Mouse (Mus musculus) B cell, adult 67 days (primary cell): ENCODE measurements around the gene Tas2r136. TPM values are rescaled to one million over a fixed set of nuclear protein-coding genes. Genes with fewer than 3 reads are reported as not detected.

Experiments
- total RNA-seq, 2 experiments: library from RNA; stranded (reverse); gene quantifications; 4 replicates each; pipeline ENCODE4 v1.2.4; 2023

The Tas2r136 gene
- not detected for total RNA-seq

DNA sequence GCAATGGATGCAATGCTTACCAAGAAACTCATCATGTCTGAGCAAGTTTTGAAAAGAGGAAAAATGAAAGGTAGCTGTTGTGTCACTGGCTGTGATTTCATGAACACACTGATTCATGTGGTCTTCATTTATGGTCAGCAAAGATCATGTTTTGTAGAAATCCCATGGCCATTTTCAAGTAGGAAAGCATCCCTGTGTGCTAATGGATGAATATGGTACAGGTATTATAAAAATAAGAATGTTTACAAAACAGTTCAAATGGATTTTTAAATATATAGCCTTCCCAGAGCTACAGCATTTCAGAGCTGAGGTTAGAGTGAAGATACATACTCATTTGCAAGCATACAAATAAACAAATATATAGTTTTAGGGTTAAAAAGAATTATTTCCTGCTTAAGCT is at the start of gene Tas2r136:
Gene Tas2r136 (minus strand): TSS at position 101 of the 400 bp plus-strand sequence.

DNA sequence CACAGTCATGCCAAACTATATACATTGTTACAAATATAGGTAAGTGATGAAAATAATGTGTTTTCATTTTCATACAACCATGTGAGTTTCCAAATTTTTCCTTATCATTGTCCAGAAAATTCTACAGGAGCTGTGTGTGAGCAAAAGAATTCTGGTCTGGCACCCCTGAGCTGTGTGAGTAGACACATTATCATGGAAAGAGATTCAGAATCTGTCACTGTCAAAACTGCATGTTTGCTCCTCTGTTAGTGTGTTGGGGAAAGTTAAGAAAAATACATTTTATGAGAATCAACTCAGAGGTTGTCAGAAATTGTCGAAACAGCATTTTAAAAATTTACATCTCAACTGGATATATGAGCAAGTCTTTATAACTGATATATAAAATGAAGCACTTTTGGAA is 24.6 kb upstream of the Tas2r136 start, which contains the start of gene Tas2r117:
Gene Tas2r117 (plus strand): TSS at position 301 of the 400 bp plus-strand sequence.

DNA sequence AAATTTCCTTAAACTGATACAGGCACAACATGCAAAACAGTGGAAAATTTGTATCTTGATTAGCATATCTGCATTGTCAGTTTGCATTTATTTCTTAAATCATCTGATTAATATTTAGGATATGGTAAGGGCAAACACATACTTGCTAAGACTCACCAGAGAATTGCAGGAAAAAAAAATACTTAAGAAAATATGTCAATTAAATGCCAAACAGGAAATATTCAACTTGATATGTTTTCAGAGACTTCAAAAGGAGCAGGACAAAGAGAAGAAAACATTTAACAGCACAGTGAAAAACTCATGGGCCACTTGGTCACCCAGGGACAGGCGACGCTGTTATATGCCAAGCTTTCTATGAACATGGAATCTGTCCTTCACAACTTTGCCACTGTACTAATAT is 16.1 kb downstream of the Tas2r136 start, which contains the start of gene Tas2r102:
Gene Tas2r102 (plus strand): TSS at position 301 of the 400 bp plus-strand sequence.

DNA sequence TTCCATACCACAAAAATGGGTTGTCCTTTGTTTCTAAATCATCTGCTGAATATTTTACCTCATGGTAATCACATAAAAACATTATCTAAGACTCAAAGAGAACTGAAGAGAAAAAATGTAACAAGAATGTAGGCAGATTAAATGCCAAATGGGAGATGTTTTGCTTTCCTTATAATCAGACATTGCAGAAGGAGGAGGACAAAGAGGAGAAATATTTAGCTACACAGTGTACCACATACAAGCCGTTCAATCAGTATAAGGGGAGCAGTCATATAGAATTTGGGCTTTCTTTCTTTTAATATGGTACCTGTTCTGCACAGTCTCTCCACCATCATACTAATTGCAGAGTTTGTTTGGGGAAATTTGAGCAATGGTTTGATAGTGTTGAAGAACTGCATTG is 23.5 kb downstream of the Tas2r136 start, which contains the start of gene Tas2r124:
Gene Tas2r124 (plus strand): TSS at position 301 of the 400 bp plus-strand sequence.

DNA sequence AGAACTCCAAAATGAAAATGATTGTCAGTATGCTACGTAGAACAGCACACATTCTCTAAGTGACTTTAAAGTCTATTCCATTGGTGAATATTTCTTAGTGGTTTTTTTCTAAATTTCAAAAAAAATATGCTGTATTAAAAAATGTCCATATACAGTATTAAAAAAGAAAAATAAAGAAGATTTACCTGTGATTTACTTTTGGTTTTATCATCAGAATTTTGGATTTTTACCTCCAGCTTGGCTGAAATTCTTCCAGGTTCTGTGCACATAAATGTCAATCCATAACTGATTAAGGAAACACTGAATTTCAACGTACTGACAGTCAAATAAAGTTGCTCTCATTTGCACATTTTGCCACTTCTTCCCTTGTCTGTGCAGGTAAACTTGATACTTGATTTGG is 40.0 kb downstream of the Tas2r136 start, which contains the start of gene Tas2r115:
Gene Tas2r115 (minus strand): TSS at position 101 of the 400 bp plus-strand sequence.

Other genes starting within 250 kb of the Tas2r136 start
- not detected for gene Prh1, start 208.4 kb downstream of the Tas2r136 start, total RNA-seq
- not detected for gene Prp2, start 182.2 kb downstream of the Tas2r136 start, total RNA-seq
- not detected for gene A630073D07Rik, start 126.6 kb downstream of the Tas2r136 start, total RNA-seq
- not detected for gene Tas2r120, start 121.2 kb downstream of the Tas2r136 start, total RNA-seq
- gene Tas2r121, start 77.2 kb downstream of the Tas2r136 start, total RNA-seq = not detected
- gene Tas2r122, start 66.2 kb downstream of the Tas2r136 start, total RNA-seq = not detected
- not detected for gene Tas2r115, start 40.1 kb downstream of the Tas2r136 start, total RNA-seq
- gene Tas2r124, start 23.4 kb downstream of the Tas2r136 start, total RNA-seq = not detected
- not detected for gene Tas2r102, start 16.0 kb downstream of the Tas2r136 start, total RNA-seq
- not detected for gene Tas2r117, start 24.7 kb upstream of the Tas2r136 start, total RNA-seq
- not detected for gene Tas2r123, start 69.0 kb upstream of the Tas2r136 start, total RNA-seq
- not detected for gene Tas2r116, start 77.3 kb upstream of the Tas2r136 start, total RNA-seq
- gene Tas2r110, start 89.8 kb upstream of the Tas2r136 start, total RNA-seq = not detected
- gene Tas2r113, start 114.8 kb upstream of the Tas2r136 start, total RNA-seq = not detected
- not detected for gene Tas2r125, start 131.5 kb upstream of the Tas2r136 start, total RNA-seq
- gene Tas2r129, start 172.9 kb upstream of the Tas2r136 start, total RNA-seq = not detected
- gene Tas2r131, start 179.8 kb upstream of the Tas2r136 start, total RNA-seq = not detected
- not detected for gene Tas2r109, start 202.8 kb upstream of the Tas2r136 start, total RNA-seq